Mouse (Mus musculus): ENCODE results near the gene C1qtnf9.

DNA sequence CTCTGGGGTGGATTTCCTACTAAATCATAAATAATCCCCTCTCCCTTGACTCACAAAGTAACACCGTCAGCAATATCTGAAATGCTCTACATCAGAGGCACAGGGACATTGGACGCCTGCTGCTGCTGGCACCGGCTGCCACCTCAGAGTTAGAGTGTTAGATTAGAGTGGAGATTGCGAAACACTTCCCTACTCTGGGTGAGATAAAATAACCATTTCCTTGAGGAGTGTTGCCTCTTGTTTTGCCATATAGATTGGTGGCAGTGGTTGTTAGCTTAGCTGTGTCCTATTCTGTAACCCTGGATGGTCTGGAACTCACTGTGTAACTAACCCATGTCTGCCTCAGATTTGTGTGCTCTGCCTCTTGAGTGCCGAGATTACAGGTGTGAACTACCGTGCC lies 22.7 kb upstream of the C1qtnf9 start:
- no peak for TF ChIP-seq CTCF (IDR thresholded peaks at IDR 0.05; ENCODE audit: control insufficient read depth, insufficient read depth, insufficient read length)
- peak; percentile 70 for TF ChIP-seq CEBPB (IDR thresholded peaks at IDR 0.05; ENCODE audit: low read depth)
- no peak for TF ChIP-seq MAX (IDR thresholded peaks at IDR 0.05)
- no peak for TF ChIP-seq MYOD1 (IDR thresholded peaks at IDR 0.05; ENCODE audit: control insufficient read depth, insufficient read length, low read depth)

All from C2C12 (cell line).